Mouse (Mus musculus) right cerebral cortex, adult 2 months (tissue): ENCODE measurements at regions not wholly inside any gene's neighbourhood (a gene's known extent, or its start where the extent isn't known, plus 50 kb on each side); places are given as distances from the start of the nearest gene placed in this dataset.

Experiments
- DNase-seq, 2 experiments: peaks; one replicate each; pipeline ENCODE4 v3.0.0; 2021 to 2022; ENCODE audit warnings: low spot score in 2 of 2

- DNase-seq = no peak
Measured at GRCm38 (mm10) chr15:62422995-62423394, 1422.0 kb downstream of the Gsdmc2 start.

- no peak for DNase-seq
Measured at GRCm38 (mm10) chr15:62421073-62421851, 1423.7 kb downstream of the Gsdmc2 start.

- DNase-seq = no peak
Measured at GRCm38 (mm10) chr15:62416691-62417090, 1428.3 kb downstream of the Gsdmc2 start.

- DNase-seq = no peak
Measured at GRCm38 (mm10) chr15:62413694-62414093, 1431.3 kb downstream of the Gsdmc2 start.

- no peak for DNase-seq
Measured at GRCm38 (mm10) chr15:62402142-62402541, 1442.8 kb downstream of the Gsdmc2 start.

- DNase-seq = no peak
Measured at GRCm38 (mm10) chr15:62400984-62401609, 1443.9 kb downstream of the Gsdmc2 start.

GRCm38 (mm10) chr15:62399381-62399780, 1445.6 kb downstream of the Gsdmc2 start:
- DNase-seq = no peak

GRCm38 (mm10) chr15:62397009-62397408, 1448.0 kb downstream of the Gsdmc2 start:
- DNase-seq = no peak

GRCm38 (mm10) chr15:62395377-62395776, 1449.6 kb downstream of the Gsdmc2 start:
- DNase-seq = no peak

GRCm38 (mm10) chr15:62393416-62393815, 1451.6 kb downstream of the Gsdmc2 start:
- DNase-seq = no peak

- DNase-seq = no peak
Measured at GRCm38 (mm10) chr15:62392839-62393238, 1452.1 kb downstream of the Gsdmc2 start.

GRCm38 (mm10) chr15:62392381-62392780, 1452.6 kb downstream of the Gsdmc2 start:
- DNase-seq = no peak

GRCm38 (mm10) chr15:62389431-62390105, 1455.4 kb downstream of the Gsdmc2 start:
- no peak for DNase-seq

- DNase-seq = no peak
Measured at GRCm38 (mm10) chr15:62382233-62382632, 1459.4 kb upstream of the A1bg start.

- no peak for DNase-seq
Measured at GRCm38 (mm10) chr15:62374641-62375040, 1451.8 kb upstream of the A1bg start.

GRCm38 (mm10) chr15:62361171-62361570, 1438.4 kb upstream of the A1bg start:
- no peak for DNase-seq

- no peak for DNase-seq
Measured at GRCm38 (mm10) chr15:62358338-62359239, 1435.8 kb upstream of the A1bg start.

- no peak for DNase-seq
Measured at GRCm38 (mm10) chr15:62353786-62354185, 1431.0 kb upstream of the A1bg start.

- DNase-seq = no peak
Measured at GRCm38 (mm10) chr15:62350862-62351757, 1428.3 kb upstream of the A1bg start.

- no peak for DNase-seq
Measured at GRCm38 (mm10) chr15:62349981-62350380, 1427.2 kb upstream of the A1bg start.

GRCm38 (mm10) chr15:62348956-62349355, 1426.1 kb upstream of the A1bg start:
- DNase-seq = no peak
